Mouse (Mus musculus) gastrocnemius, postnatal 14 days (tissue): ENCODE data around the gene Plppr1. TPM values are rescaled to one million over a fixed set of nuclear protein-coding genes. Genes with fewer than 3 reads are reported as not detected.
"Not testable (repeated sequence)": the region's sequence is repeated elsewhere in the genome, so short reads cannot be mapped to it uniquely, and the experiment has no call there.

Experiments
- DNase-seq: peaks from one replicate; pipeline ENCODE4 v3.0.0; 2021; ENCODE audit warnings: mixed read lengths
- intact Hi-C: fragments of 180-260 bp; cut with DNase I; formaldehyde crosslinking; loops from one replicate; pipeline ENCODE4 v1.15.1; 2025; ENCODE audit warnings: low total_unique reads
- total RNA-seq, 2 experiments: library from RNA; stranded (reverse); gene quantifications; 2 replicates each; pipeline ENCODE4 v1.2.3; 2021

Gene Plppr1
- total RNA-seq, 2 experiments from 2014 or later: 0.04 TPM; not detected in 1

GRCm38 (mm10) chr4:49337949-49338348, 278.9 kb downstream of the Plppr1 start:
- DNase-seq, intact Hi-C loops: not testable (repeated sequence)

DNA sequence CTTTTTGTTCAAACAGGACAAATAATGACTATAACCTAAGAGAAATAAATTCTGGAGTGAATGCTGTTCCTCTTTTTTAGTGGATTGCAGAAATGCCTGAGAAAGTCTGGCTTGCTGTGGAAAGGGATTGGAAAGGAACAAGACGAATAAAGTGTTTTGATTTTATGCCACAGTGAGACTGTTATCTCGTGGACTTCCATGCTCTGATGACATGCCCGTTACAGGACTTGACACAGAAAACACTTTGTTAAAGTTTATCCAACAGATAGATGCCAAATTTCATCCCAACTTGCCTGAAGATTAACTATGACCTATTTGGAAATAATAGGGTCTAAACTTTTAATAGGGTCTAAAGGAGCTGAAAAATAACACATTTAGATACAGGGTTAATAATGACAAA, 281.0 kb downstream of the Plppr1 start:
- intact Hi-C loops, DNase-seq: not testable (repeated sequence)

- intact Hi-C loops, DNase-seq: not testable (repeated sequence)
These were observed 288.9 kb downstream of the Plppr1 start for GRCm38 (mm10) chr4:49348001-49348400.

DNA sequence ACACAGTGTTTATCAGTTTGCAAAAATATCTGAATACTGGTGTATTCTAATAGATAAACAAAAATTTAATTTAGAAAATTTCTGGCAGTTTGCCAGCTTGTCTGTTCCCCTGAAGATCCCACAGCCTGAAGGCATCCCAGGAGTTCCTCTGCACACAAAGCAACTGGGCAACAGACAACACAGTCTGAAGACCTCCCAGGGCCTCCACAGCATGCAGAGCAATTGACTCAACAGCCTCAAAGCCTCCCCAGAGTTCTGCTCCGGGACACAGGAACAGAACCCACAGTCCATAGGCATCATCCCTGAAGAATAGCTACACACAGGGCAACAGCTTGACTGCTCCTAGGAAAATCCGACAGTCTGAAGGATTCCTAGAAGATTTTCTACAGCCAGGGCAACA, 289.6 kb downstream of the Plppr1 start:
- DNase-seq: no peak
- intact Hi-C loops: no loop called here

DNA sequence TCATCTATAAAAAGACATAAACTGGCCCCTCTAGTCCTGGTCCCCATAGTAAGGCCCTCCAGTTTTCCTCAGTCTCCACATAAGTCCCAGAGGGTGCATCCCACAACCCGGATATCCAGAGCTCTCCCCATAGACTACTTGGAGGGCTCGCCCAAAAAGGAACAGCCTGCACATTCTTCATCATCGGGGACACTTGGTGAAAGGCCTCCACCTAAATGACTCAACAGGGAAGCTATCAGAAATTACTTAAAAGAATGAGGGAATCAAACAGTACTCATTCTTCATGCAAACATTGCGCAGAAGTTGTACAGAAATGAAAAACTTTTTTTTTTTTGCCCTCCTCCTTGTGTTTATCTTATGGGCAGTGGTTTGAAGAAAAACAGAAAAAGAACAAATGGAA, 291.4 kb downstream of the Plppr1 start:
- intact Hi-C loops: no loop called here
- no peak for DNase-seq

DNA sequence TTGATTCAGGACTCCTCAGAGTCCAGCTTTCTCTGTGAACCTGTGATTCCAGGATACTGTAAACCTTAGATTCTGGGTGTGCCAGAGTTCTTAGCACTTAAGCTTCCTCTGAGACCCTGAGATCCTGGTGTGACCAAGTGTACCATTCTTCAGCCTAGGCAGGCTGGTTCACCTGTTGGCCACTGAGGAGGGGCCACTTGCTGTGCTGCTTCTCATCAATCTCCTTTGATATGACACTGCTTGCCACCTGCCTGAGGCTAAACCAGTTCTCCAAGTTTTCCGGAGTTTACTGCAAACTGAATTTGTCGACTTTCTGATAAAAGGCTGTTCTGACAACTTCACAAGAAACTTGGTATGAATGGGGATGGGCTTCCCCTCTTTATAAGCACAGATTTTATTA, 298.0 kb downstream of the Plppr1 start:
- intact Hi-C loops: no loop called here
- DNase-seq: no peak

GRCm38 (mm10) chr4:49368046-49368445, 309.0 kb downstream of the Plppr1 start:
- intact Hi-C loops: not testable (repeated sequence)

GRCm38 (mm10) chr4:49383576-49384318, 324.7 kb downstream of the Plppr1 start:
- intact Hi-C loops: not testable (repeated sequence)

More at GRCm38 (mm10) chr4:49368046-49368445, 309.0 kb downstream of the Plppr1 start:
- not testable (repeated sequence) for DNase-seq

DNA sequence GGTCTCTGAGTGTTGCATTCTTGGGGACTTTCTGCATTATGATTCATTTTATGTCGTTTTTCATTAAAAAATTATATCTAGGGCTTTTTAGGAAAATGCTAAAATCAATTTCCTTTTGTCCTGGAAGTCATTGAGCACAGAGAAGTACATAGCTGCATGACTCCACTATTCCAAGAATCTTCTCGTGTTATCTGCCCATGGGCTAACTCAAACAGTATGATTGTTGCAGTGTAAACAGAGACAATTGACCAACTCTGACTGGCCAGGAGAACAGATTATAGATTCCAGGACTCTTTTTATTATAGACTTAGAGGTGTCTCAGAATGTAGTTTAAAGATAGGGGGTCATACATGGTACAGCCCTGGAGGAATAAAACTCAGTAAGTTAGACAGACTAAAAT, 327.8 kb downstream of the Plppr1 start:
- intact Hi-C loops: no loop called here

More at GRCm38 (mm10) chr4:49383576-49384318, 324.7 kb downstream of the Plppr1 start:
- DNase-seq: not testable (repeated sequence)

More for the DNA sequence above, 327.8 kb downstream of the Plppr1 start:
- DNase-seq: no peak
